Mouse (Mus musculus) embryo, embryonic 10 days (tissue): ENCODE results near the gene Ric1.
"Not testable (repeated sequence)": the region's sequence is repeated elsewhere in the genome, so short reads cannot be mapped to it uniquely, and the experiment has no call there.

Experiments used
- DNase-seq: peaks from one replicate; pipeline ENCODE4 v3.0.0-alpha.2; 2015; ENCODE audit warnings: low spot score

The Ric1 gene

DNA sequence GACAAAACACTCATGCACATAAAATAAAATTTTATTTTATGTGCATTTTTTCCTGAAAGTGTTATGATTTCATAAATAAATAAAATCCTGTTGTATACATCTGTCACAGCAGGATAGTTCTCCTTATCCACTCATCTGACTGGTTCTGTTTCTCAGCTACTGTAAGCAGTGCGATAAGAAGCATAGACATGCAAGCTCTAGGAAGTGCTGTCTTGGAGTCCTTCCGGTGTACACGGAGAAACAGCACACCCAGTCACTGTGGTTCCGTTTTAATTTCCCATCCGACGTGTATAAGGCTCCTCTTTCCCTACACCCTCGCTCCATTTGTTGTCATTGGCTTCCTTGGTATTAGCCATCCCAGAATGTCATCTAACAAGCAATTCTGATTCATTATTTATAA is 24.2 kb upstream of the Ric1 start:
- DNase-seq = no peak

GRCm38 (mm10) chr19:29498842-29499456 is 23.1 kb upstream of the Ric1 start:
- DNase-seq = no peak

DNA sequence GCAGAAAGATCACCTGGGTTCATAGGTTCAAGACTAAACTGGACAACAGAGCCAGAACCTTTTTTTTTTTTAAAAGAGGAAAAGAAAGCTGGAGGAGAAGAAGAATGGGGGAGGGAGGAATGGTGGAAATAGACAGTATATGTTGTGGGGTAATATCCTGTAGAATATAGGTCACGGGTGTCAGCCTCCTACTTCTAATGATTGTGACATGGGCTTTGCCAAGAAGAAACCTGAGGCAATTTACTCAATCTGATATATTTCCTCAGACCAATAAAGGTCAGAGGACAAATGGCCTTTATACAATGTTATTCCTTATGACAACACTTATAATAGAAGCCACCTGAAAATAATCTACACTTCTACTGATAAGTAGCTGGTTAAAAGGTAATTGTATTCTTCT is 21.7 kb upstream of the Ric1 start:
- no peak for DNase-seq

DNA sequence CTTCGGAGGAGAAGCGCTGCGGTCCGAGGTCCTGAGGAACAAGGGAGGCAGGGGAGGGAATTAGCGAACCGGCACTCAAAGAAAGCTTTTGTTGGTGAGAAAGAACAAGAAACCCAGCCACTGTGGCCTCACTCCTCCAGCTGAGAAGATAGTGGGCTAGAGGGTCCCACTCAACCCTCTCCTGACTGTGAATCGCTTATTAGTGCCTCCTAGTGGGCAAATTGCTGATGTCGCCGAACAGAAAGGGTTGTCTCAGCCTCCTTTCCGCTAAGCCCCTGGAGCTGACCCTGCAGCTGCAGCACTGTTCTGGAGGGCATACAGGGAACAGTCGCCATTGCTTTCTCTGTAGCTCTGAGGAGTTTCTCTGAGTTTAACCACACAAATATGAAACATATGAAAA is 21.0 kb upstream of the Ric1 start:
- peak; percentile 68 for DNase-seq

DNA sequence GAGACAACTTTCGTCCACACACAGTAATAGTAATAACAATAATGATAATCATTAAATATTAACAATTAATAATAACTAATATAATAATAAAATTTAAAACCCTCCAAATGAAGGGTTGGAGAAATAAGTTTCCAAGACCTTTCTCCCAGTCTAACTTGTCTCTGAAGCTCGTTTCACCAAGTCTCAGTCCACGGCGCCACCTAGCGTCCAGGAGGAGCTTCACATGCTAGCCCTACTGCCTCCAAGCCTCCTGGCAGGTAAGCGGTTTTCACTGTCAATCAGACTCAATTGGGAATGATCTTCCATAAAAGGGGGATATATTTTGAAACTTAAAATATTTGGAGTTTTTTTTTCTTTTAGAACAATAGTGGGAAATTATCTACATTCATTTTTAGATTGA is 20.6 kb upstream of the Ric1 start:
- DNase-seq = peak; percentile 93

GRCm38 (mm10) chr19:29504131-29504530 is 18.0 kb upstream of the Ric1 start:
- DNase-seq = no peak

- DNase-seq = no peak
These were observed 16.5 kb upstream of the Ric1 start for GRCm38 (mm10) chr19:29505617-29506016.

DNA sequence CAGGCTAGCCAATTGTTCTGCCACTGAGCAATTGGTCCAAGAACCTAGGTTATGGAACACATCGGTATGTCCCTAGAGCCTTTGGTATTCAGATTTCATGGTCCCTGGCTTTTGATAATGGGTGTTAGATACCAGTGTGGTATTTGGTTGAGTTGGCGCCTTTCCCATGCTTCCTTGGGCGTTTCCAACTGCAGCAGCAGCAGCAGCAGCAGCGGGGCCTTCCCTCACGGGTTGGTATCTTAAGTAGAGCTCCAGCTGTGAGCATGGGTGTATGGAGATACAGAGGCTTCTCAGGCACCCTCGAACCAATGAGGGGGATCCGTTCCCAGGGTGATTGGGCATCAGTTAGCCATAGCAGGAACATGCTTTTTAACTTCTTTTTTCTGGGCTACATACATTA is 13.9 kb upstream of the Ric1 start:
- no peak for DNase-seq

GRCm38 (mm10) chr19:29509857-29510256 is 12.2 kb upstream of the Ric1 start:
- no peak for DNase-seq

DNA sequence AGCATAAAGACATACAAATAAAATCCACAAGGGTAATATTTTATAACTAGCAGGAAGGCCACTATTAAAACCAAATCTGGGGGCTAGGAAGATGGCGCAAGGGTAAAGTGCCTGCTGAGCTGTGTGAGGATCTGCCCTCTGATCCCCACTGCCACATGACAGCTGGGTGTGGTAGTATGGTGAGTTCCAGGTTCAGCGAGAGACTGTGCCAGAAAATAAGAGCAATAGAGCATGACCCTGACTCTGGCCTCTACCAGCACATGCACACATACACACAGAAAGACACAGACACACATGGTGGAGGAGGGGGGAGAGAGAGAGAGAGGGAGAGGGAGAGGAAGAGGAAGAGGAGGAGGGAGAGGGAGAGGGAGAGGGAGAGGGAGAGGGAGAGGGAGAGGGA is 10.3 kb upstream of the Ric1 start:
- no peak for DNase-seq

GRCm38 (mm10) chr19:29513111-29513766 is 8.8 kb upstream of the Ric1 start:
- DNase-seq = no peak

GRCm38 (mm10) chr19:29514130-29514529 is 8.0 kb upstream of the Ric1 start:
- DNase-seq = no peak

- no peak for DNase-seq
These were observed 6.7 kb upstream of the Ric1 start for GRCm38 (mm10) chr19:29515386-29515785.

DNA sequence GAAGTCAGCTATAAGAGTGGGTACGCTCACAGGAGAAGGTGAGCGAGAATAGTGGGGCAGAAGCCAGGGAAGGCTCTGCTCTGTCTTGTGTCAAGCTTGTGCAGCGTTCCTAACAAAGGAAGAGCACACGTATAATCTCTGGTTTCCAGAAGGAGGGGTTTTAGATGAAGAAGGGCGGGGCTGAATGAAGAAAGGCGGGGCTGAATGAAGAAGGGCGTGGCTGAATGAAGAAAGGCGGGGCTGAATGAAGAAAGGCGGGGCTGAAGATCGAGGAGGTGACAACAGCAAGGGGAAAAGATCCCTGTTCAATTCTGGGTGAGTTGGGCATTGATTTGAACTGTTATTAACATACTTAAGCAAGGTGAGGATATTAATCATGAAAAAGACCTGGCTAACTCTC is 6.1 kb upstream of the Ric1 start:
- no peak for DNase-seq

DNA sequence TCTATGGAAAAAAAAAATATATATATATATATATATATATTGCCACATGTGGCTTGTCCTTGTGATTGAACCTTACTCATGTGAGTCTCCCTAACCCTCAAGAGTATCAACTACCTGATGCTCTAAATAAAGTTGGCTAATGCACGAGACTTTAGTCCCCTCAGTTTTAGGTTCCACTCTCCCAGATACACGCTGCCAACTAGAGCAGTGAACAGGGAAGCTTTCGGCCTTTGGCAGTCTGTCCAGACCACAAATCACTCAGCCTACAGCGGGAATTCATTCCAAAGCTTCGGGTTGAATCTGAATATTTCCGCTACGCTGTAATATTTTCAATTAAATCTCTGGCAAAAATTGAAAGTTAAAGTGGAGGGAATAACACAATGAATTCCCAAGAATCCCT is 3.7 kb upstream of the Ric1 start:
- DNase-seq = no peak

DNA sequence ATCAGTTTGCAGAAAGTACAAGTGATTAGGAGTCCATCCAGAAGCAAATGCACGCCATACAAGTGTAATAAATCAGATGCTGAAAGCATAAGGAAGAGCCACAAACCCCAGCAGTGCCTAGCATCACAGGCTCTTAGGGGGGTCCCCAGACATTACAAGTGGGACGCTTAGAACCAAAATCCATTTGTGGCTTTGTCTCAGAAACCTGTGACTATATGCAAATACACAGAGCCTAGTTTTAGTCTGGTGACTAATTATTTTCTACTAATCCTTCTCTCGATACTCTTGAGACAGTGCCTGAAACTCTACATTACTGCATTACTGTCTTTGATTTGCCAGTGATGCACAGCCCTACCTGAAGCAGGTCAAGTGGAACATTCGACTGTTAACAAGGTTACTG is 3.2 kb upstream of the Ric1 start:
- no peak for DNase-seq

DNA sequence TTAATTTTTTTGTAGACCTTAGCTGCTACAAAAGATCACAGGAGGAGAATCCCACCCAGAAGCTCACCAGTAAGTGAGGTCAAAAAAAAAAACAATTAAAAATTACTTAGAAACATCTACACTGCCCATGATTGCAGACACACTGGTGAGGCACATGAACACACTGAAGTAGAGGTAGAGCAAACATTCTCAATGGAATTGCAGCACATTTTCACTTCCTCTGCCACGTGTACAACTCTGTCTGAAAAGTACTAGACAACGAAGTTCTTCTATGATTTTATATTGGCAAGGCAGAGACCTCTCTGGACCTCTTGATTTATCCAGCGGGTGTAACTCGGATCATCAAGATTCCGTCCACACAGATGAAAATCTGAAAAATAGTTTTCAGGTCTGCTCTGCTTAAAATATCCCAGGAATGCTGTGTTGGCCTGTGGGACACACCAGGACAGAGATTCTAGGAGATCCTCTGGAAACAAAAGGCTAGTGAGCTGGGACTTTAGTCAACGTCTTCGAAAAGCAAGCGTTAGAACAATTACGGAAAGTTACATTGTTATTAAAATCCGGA is 1.0 kb upstream of the Ric1 start:
- DNase-seq = no peak

DNA sequence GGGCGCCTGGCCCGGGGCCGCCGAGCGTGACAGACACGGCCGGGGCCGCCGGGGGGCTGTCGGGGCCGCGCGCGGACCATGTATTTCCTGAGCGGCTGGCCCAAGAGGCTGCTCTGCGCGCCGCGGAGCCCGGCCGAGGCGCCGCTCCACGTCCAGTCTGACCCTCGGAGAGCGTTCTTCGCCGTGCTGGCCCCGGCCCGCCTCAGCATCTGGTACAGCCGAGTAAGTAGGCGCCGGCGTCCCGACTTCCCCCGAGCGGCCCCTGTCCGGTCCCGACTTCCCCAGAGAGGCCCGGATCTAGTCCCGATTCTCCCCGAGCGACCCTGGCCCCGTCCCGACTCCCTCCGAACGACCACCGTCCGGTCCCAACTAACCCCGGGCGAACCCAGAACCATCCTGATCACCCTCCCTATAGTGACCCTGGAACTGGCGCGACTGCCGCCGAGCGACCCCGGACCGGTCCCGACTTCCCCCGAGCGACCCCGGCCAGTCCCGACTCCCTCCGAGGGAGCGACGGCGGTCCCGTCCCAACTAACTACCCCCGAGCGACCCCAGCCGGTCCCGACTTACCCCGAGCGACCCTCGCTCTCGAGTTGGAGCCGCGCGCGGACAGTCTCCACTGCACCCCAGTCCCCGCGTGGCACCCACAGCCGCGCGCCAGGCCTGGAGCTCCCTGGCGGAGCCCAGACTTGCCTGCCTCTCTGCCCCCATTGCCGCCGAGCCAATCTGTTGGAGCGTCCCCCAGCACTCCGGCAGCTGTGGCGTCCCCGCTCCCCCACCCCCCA is 555 bp downstream of the Ric1 start:
- DNase-seq = peak; percentile 63

DNA sequence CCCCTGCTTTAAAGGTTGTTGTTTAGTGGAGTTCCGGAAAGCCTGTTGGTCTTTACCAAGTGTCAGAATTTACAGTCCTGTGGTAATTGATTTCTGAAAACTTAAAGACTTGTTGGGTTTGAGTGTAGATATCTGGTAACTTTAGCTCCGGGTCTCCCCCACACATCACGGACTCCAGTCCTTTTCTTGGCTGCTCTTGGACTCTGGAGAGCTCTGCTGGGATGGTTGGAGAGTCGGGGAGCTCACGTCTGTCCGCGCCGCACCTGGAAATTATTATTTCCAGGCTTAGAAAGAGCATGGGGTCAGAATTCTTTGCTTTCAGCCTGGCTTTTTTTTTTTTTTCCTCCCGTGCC is 1.1 kb downstream of the Ric1 start:
- DNase-seq = peak; percentile 74

- peak; percentile 23 for DNase-seq
These were observed 1.6 kb downstream of the Ric1 start for GRCm38 (mm10) chr19:29523701-29524100.

GRCm38 (mm10) chr19:29524614-29525013 is 2.5 kb downstream of the Ric1 start:
- DNase-seq = no peak

- not testable (repeated sequence) for DNase-seq
These were observed 3.5 kb downstream of the Ric1 start for GRCm38 (mm10) chr19:29525588-29525987.

DNA sequence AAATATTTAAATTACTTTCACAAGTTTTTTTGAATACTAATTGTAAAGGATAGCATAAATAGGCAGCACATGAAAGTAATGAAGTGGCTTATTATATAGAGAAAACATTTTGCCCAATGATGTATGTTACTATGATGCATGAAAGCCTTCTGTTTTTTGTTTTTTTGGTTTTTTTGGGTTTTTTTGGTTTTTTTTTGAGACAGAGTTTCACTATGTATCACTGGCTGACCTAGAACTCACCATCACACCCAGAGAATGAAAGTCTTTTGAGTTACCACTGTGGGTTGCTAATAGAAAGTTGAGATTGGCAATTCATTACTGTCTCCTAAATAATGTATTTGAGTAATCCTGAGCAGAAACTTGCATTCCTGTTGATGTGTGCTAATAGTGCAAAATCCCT is 4.8 kb downstream of the Ric1 start:
- no peak for DNase-seq
